Mouse (Mus musculus): ENCODE measurements around the gene Myo1h. TPM values are rescaled to one million over a fixed set of nuclear protein-coding genes. Genes with fewer than 3 reads are reported as not detected.

The Myo1h gene
- polyA plus RNA-seq, 1 experiment from 2014 or later: 2.8 TPM

GRCm38 (mm10) chr5:114264791-114265190 is 24.2 kb upstream of the Myo1h start:
- TF ChIP-seq CTCF (IDR thresholded peaks at IDR 0.05; ENCODE audit: low read depth): no peak
- no peak overlapping the region for H3K9ac ChIP-seq (ENCODE audit: low read depth, low read length)
- no peak overlapping the region for H3K4me3 ChIP-seq (ENCODE audit: low read depth, low read length)
- H3K4me1 ChIP-seq (replicated peaks; ENCODE audit: control insufficient read depth, insufficient read depth, low read length): no peaks in the 10 kb centered on the region
- no peaks in the 10 kb centered on the region for H3K9me3 ChIP-seq (ENCODE audit: control insufficient read depth)
- no peaks in the 10 kb centered on the region for H3K36me3 ChIP-seq (ENCODE audit: control insufficient read depth, insufficient read depth)
- no peaks in the 10 kb centered on the region; the same call in 1 of the 2 replicates for H3K27me3 ChIP-seq (replicated peaks; ENCODE audit: control insufficient read depth, insufficient read depth, low read length)
- H3K27ac ChIP-seq (ENCODE audit: low read depth, low read length): no peak overlapping the region
- 88% methylated on average over 8 of the region's 8 CpGs for WGBS
- no peak overlapping the region for H3K4me2 ChIP-seq (replicated peaks; ENCODE audit: low read depth)
- ATAC-seq: no peak

GRCm38 (mm10) chr5:114268646-114269045 is 20.3 kb upstream of the Myo1h start:
- Histone ChIP-seq H3K4me3 (ENCODE audit: low read depth, low read length) (no peak overlapping the region), H3K4me2 (replicated peaks; ENCODE audit: low read depth) (no peak overlapping the region), H3K9me3 (ENCODE audit: control insufficient read depth) (no peaks in the 10 kb centered on the region), H3K27me3 (replicated peaks; ENCODE audit: control insufficient read depth, insufficient read depth, low read length) (peaks cover 31% of the 10 kb centered on the region), H3K27ac (ENCODE audit: low read depth, low read length) (no peak overlapping the region), H3K9ac (ENCODE audit: low read depth, low read length) (no peak overlapping the region), H3K4me1 (replicated peaks; ENCODE audit: control insufficient read depth, insufficient read depth, low read length) (no peaks in the 10 kb centered on the region), H3K36me3 (ENCODE audit: control insufficient read depth, insufficient read depth) (no peaks in the 10 kb centered on the region)
- WGBS: 15% methylated on average over 7 of the region's 7 CpGs
- no peak for TF ChIP-seq CTCF (IDR thresholded peaks at IDR 0.05; ENCODE audit: low read depth)
- no peak for ATAC-seq

GRCm38 (mm10) chr5:114269499-114269898 is 19.5 kb upstream of the Myo1h start:
- no peak overlapping the region for H3K9ac ChIP-seq (ENCODE audit: low read depth, low read length)
- no peak for ATAC-seq
- H3K4me3 ChIP-seq (ENCODE audit: low read depth, low read length): no peak overlapping the region
- TF ChIP-seq CTCF (IDR thresholded peaks at IDR 0.05; ENCODE audit: low read depth): no peak
- no peak overlapping the region for H3K27ac ChIP-seq (ENCODE audit: low read depth, low read length)
- H3K27me3 ChIP-seq (replicated peaks; ENCODE audit: control insufficient read depth, insufficient read depth, low read length): peaks cover 40% of the 10 kb centered on the region
- 68% methylated on average over 7 of the region's 7 CpGs for WGBS
- H3K4me2 ChIP-seq (replicated peaks; ENCODE audit: low read depth): no peak overlapping the region
- no peaks in the 10 kb centered on the region for H3K9me3 ChIP-seq (ENCODE audit: control insufficient read depth)
- no peaks in the 10 kb centered on the region for H3K36me3 ChIP-seq (ENCODE audit: control insufficient read depth, insufficient read depth)
- no peaks in the 10 kb centered on the region for H3K4me1 ChIP-seq (replicated peaks; ENCODE audit: control insufficient read depth, insufficient read depth, low read length)

GRCm38 (mm10) chr5:114269984-114270383 is 19.0 kb upstream of the Myo1h start:
- no peaks in the 10 kb centered on the region for H3K36me3 ChIP-seq (ENCODE audit: control insufficient read depth, insufficient read depth)
- no peak for ATAC-seq
- TF ChIP-seq CTCF (IDR thresholded peaks at IDR 0.05; ENCODE audit: low read depth): no peak
- WGBS: 13% methylated on average over 12 of the region's 12 CpGs
- H3K9me3 ChIP-seq (ENCODE audit: control insufficient read depth): no peaks in the 10 kb centered on the region
- H3K4me3 ChIP-seq (ENCODE audit: low read depth, low read length): no peak overlapping the region
- no peaks in the 10 kb centered on the region for H3K4me1 ChIP-seq (replicated peaks; ENCODE audit: control insufficient read depth, insufficient read depth, low read length)
- H3K27me3 ChIP-seq (replicated peaks; ENCODE audit: control insufficient read depth, insufficient read depth, low read length): peaks cover 45% of the 10 kb centered on the region
- H3K9ac ChIP-seq (ENCODE audit: low read depth, low read length): no peak overlapping the region
- no peak overlapping the region for H3K27ac ChIP-seq (ENCODE audit: low read depth, low read length)
- no peak overlapping the region for H3K4me2 ChIP-seq (replicated peaks; ENCODE audit: low read depth)

- WGBS: under 1% methylated on average over 39 of the region's 56 CpGs
- H3K4me1 ChIP-seq (replicated peaks; ENCODE audit: control insufficient read depth, insufficient read depth, low read length): no peaks in the 10 kb centered on the region
- no peak within 1 kb of the TSS for H3K27ac ChIP-seq (ENCODE audit: low read depth, low read length)
- TF ChIP-seq CTCF (IDR thresholded peaks at IDR 0.05; ENCODE audit: low read depth): no peak
- no peaks in the 10 kb centered on the region for H3K36me3 ChIP-seq (ENCODE audit: control insufficient read depth, insufficient read depth)
- H3K4me3 ChIP-seq (ENCODE audit: low read depth, low read length): peak within 1 kb of the TSS; percentile 27
- H3K9ac ChIP-seq (ENCODE audit: low read depth, low read length): no peak within 1 kb of the TSS
- ATAC-seq: no peak
- H3K27me3 ChIP-seq (replicated peaks; ENCODE audit: control insufficient read depth, insufficient read depth, low read length): peaks cover 69% of the 10 kb centered on the region
- H3K4me2 ChIP-seq (replicated peaks; ENCODE audit: low read depth): peak within 1 kb of the TSS; percentile 49
- no peaks in the 10 kb centered on the region for H3K9me3 ChIP-seq (ENCODE audit: control insufficient read depth)
Observed at GRCm38 (mm10) chr5:114273693-114274402, 15.1 kb upstream of the Myo1h start, which contains the start of gene Foxn4. Gene Foxn4 (minus strand): TSS chr5:114273807.

- Histone ChIP-seq H3K4me3 (ENCODE audit: low read depth, low read length) (no peak overlapping the region), H3K4me2 (replicated peaks; ENCODE audit: low read depth) (no peak overlapping the region), H3K4me1 (replicated peaks; ENCODE audit: control insufficient read depth, insufficient read depth, low read length) (no peaks in the 10 kb centered on the region), H3K27me3 (replicated peaks; ENCODE audit: control insufficient read depth, insufficient read depth, low read length) (peaks cover 69% of the 10 kb centered on the region), H3K9ac (ENCODE audit: low read depth, low read length) (no peak overlapping the region), H3K27ac (ENCODE audit: low read depth, low read length) (no peak overlapping the region), H3K9me3 (ENCODE audit: control insufficient read depth) (no peaks in the 10 kb centered on the region), H3K36me3 (ENCODE audit: control insufficient read depth, insufficient read depth) (no peaks in the 10 kb centered on the region)
- TF ChIP-seq CTCF (IDR thresholded peaks at IDR 0.05; ENCODE audit: low read depth): no peak
- ATAC-seq: no peak
- WGBS: 26% methylated on average over 8 of the region's 8 CpGs
Observed at GRCm38 (mm10) chr5:114275339-114275738, 13.6 kb upstream of the Myo1h start.

All from intestine, postnatal 0 days (tissue).